Mouse (Mus musculus): ENCODE measurements around the gene Fam161b. TPM values are rescaled to one million over a fixed set of nuclear protein-coding genes. Genes with fewer than 3 reads are reported as not detected.

Gene Fam161b
- polyA plus RNA-seq, 1 experiment from 2014 or later = 1.4 TPM

GRCm38 (mm10) chr12:84398629-84399028, 37.0 kb upstream of the Fam161b start:
- WGBS (ENCODE audit: insufficient replicate concordance) = 79% methylated on average over 5 of the region's 5 CpGs

GRCm38 (mm10) chr12:84397685-84398084, 36.1 kb upstream of the Fam161b start:
- Histone ChIP-seq H3K4me1 (replicated peaks) (peaks cover 23% of the 10 kb centered on the region), H3K4me3 (replicated peaks) (no peak overlapping the region), H3K9me3 (replicated peaks) (no peaks in the 10 kb centered on the region), H3K36me3 (no peaks in the 10 kb centered on the region), H3K9ac (no peak overlapping the region), H3K27ac (no peak overlapping the region), H3K27me3 (no peaks in the 10 kb centered on the region), H3K4me2 (no peak overlapping the region)
- DNase-seq (no peak), ATAC-seq (ENCODE audit: low read depth) (no peak)

More at GRCm38 (mm10) chr12:84398629-84399028, 37.0 kb upstream of the Fam161b start:
- no peak for DNase-seq
- H3K4me1 ChIP-seq (replicated peaks) = peaks cover 23% of the 10 kb centered on the region
- H3K9ac ChIP-seq = no peak overlapping the region
- no peaks in the 10 kb centered on the region for H3K36me3 ChIP-seq
- H3K4me2 ChIP-seq = no peak overlapping the region
- H3K9me3 ChIP-seq (replicated peaks) = no peaks in the 10 kb centered on the region
- no peaks in the 10 kb centered on the region for H3K27me3 ChIP-seq
- H3K27ac ChIP-seq = no peak overlapping the region
- H3K4me3 ChIP-seq (replicated peaks) = no peak overlapping the region
- ATAC-seq (ENCODE audit: low read depth) = no peak

GRCm38 (mm10) chr12:84396947-84397679, 35.5 kb upstream of the Fam161b start:
- Histone ChIP-seq H3K4me2 (no peak overlapping the region), H3K27ac (peak overlapping the region; percentile 29; the same call in 1 of the 2 replicates), H3K36me3 (no peaks in the 10 kb centered on the region), H3K4me1 (replicated peaks) (peaks cover 23% of the 10 kb centered on the region), H3K4me3 (replicated peaks) (no peak overlapping the region), H3K27me3 (no peaks in the 10 kb centered on the region), H3K9me3 (replicated peaks) (no peaks in the 10 kb centered on the region), H3K9ac (no peak overlapping the region)
- peak; percentile 58 for ATAC-seq (ENCODE audit: low read depth)
- DNase-seq = no peak
- 74% methylated on average over 14 of the region's 14 CpGs for WGBS (ENCODE audit: insufficient replicate concordance)

GRCm38 (mm10) chr12:84393847-84394246, 32.2 kb upstream of the Fam161b start:
- no peaks in the 10 kb centered on the region for H3K9me3 ChIP-seq (replicated peaks)
- H3K4me1 ChIP-seq (replicated peaks) = peaks cover 3% of the 10 kb centered on the region; the same call in 1 of the 2 replicates
- H3K27me3 ChIP-seq = no peaks in the 10 kb centered on the region
- H3K27ac ChIP-seq = no peak overlapping the region
- WGBS (ENCODE audit: insufficient replicate concordance) = 77% methylated on average over 5 of the region's 5 CpGs
- H3K36me3 ChIP-seq = no peaks in the 10 kb centered on the region
- no peak overlapping the region for H3K4me2 ChIP-seq
- no peak overlapping the region for H3K9ac ChIP-seq
- DNase-seq (no peak), ATAC-seq (ENCODE audit: low read depth) (no peak)
- H3K4me3 ChIP-seq (replicated peaks) = no peak overlapping the region

- Histone ChIP-seq H3K27me3 (no peaks in the 10 kb centered on the region), H3K4me3 (replicated peaks) (no peak overlapping the region), H3K27ac (no peak overlapping the region), H3K36me3 (no peaks in the 10 kb centered on the region), H3K4me2 (no peak overlapping the region), H3K9ac (no peak overlapping the region), H3K9me3 (replicated peaks) (no peaks in the 10 kb centered on the region), H3K4me1 (replicated peaks) (peaks cover 11% of the 10 kb centered on the region)
- ATAC-seq (ENCODE audit: low read depth) = no peak
- DNase-seq = no peak
- WGBS (ENCODE audit: insufficient replicate concordance) = 92% methylated on average over 4 of the region's 4 CpGs
Observed at GRCm38 (mm10) chr12:84392681-84393080, 31.0 kb upstream of the Fam161b start.

- Histone ChIP-seq H3K4me1 (replicated peaks) (peaks cover 8% of the 10 kb centered on the region), H3K27me3 (no peaks in the 10 kb centered on the region), H3K4me3 (replicated peaks) (no peak overlapping the region), H3K9ac (no peak overlapping the region), H3K9me3 (replicated peaks) (no peaks in the 10 kb centered on the region), H3K4me2 (no peak overlapping the region), H3K27ac (no peak overlapping the region), H3K36me3 (no peaks in the 10 kb centered on the region)
- DNase-seq = no peak
- WGBS (ENCODE audit: insufficient replicate concordance) = 69% methylated on average over 6 of the region's 6 CpGs
- ATAC-seq (ENCODE audit: low read depth) = no peak
Observed at GRCm38 (mm10) chr12:84390336-84390735, 28.7 kb upstream of the Fam161b start.

- Histone ChIP-seq H3K4me1 (replicated peaks) (peaks cover 15% of the 10 kb centered on the region), H3K4me3 (replicated peaks) (no peak overlapping the region), H3K9me3 (replicated peaks) (no peaks in the 10 kb centered on the region), H3K27me3 (no peaks in the 10 kb centered on the region), H3K36me3 (no peaks in the 10 kb centered on the region), H3K9ac (no peak overlapping the region), H3K4me2 (0 out of 2 replicates have a peak overlapping the region, but pooled peaks have one; percentile 3), H3K27ac (no peak overlapping the region)
- DNase-seq (no peak), ATAC-seq (ENCODE audit: low read depth) (0 out of 2 replicates have a peak, but pooled peaks have one; percentile 45)
- 27% methylated on average over 14 of the region's 14 CpGs for WGBS (ENCODE audit: insufficient replicate concordance)
Observed at GRCm38 (mm10) chr12:84388774-84389400, 27.3 kb upstream of the Fam161b start.

- ATAC-seq (ENCODE audit: low read depth) = no peak
- Histone ChIP-seq H3K36me3 (0 out of 2 replicates have a peak, but pooled peaks cover 1% of the 10 kb centered on the region), H3K27ac (no peak overlapping the region), H3K27me3 (no peaks in the 10 kb centered on the region), H3K4me2 (no peak overlapping the region), H3K4me1 (replicated peaks) (peaks cover 19% of the 10 kb centered on the region), H3K4me3 (replicated peaks) (no peak overlapping the region), H3K9me3 (replicated peaks) (no peaks in the 10 kb centered on the region), H3K9ac (no peak overlapping the region)
- DNase-seq = no peak
- 81% methylated on average over 8 of the region's 8 CpGs for WGBS (ENCODE audit: insufficient replicate concordance)
Observed at GRCm38 (mm10) chr12:84388097-84388496, 26.5 kb upstream of the Fam161b start.

- Histone ChIP-seq H3K27ac (peak overlapping the region; percentile 61; the same call in 1 of the 2 replicates), H3K4me3 (replicated peaks) (no peak overlapping the region), H3K9me3 (replicated peaks) (no peaks in the 10 kb centered on the region), H3K9ac (no peak overlapping the region), H3K36me3 (peaks cover 6% of the 10 kb centered on the region; the same call in 1 of the 2 replicates), H3K27me3 (no peaks in the 10 kb centered on the region), H3K4me2 (no peak overlapping the region), H3K4me1 (replicated peaks) (peaks cover 21% of the 10 kb centered on the region)
- DNase-seq (no peak), ATAC-seq (ENCODE audit: low read depth) (no peak)
- 77% methylated on average over 4 of the region's 4 CpGs for WGBS (ENCODE audit: insufficient replicate concordance)
Observed at GRCm38 (mm10) chr12:84385408-84385807, 23.8 kb upstream of the Fam161b start.

GRCm38 (mm10) chr12:84384644-84385081, 23.0 kb upstream of the Fam161b start:
- no peak overlapping the region for H3K4me2 ChIP-seq
- DNase-seq (no peak), ATAC-seq (ENCODE audit: low read depth) (peak; percentile 49; the same call in 1 of the 2 replicates)
- no peak overlapping the region for H3K9ac ChIP-seq
- H3K36me3 ChIP-seq = peaks cover 6% of the 10 kb centered on the region; the same call in 1 of the 2 replicates
- H3K9me3 ChIP-seq (replicated peaks) = no peaks in the 10 kb centered on the region
- 61% methylated on average over 5 of the region's 5 CpGs for WGBS (ENCODE audit: insufficient replicate concordance)
- H3K4me1 ChIP-seq (replicated peaks) = peaks cover 27% of the 10 kb centered on the region
- no peak overlapping the region for H3K4me3 ChIP-seq (replicated peaks)
- no peaks in the 10 kb centered on the region for H3K27me3 ChIP-seq
- H3K27ac ChIP-seq = peak overlapping the region; percentile 61

- ATAC-seq (ENCODE audit: low read depth) (no peak), DNase-seq (no peak)
- Histone ChIP-seq H3K4me2 (no peak overlapping the region), H3K27me3 (no peaks in the 10 kb centered on the region), H3K9me3 (replicated peaks) (no peaks in the 10 kb centered on the region), H3K4me1 (replicated peaks) (peaks cover 19% of the 10 kb centered on the region), H3K9ac (no peak overlapping the region), H3K4me3 (replicated peaks) (no peak overlapping the region), H3K27ac (no peak overlapping the region), H3K36me3 (peaks cover 10% of the 10 kb centered on the region; the same call in 1 of the 2 replicates)
- 84% methylated on average over 4 of the region's 4 CpGs for WGBS (ENCODE audit: insufficient replicate concordance)
Observed at GRCm38 (mm10) chr12:84382369-84382768, 20.7 kb upstream of the Fam161b start.

All from liver, embryonic 13.5 days (tissue).